Mouse (Mus musculus): ENCODE results near the gene B2m. TPM values are rescaled to one million over a fixed set of nuclear protein-coding genes. Genes with fewer than 3 reads are reported as not detected.
A peak's percentile ranks its signal among the peaks of the same experiment; 100 is the strongest.

B2m gene
- polyA plus RNA-seq, 1 experiment from 2014 or later = 426 TPM

DNA sequence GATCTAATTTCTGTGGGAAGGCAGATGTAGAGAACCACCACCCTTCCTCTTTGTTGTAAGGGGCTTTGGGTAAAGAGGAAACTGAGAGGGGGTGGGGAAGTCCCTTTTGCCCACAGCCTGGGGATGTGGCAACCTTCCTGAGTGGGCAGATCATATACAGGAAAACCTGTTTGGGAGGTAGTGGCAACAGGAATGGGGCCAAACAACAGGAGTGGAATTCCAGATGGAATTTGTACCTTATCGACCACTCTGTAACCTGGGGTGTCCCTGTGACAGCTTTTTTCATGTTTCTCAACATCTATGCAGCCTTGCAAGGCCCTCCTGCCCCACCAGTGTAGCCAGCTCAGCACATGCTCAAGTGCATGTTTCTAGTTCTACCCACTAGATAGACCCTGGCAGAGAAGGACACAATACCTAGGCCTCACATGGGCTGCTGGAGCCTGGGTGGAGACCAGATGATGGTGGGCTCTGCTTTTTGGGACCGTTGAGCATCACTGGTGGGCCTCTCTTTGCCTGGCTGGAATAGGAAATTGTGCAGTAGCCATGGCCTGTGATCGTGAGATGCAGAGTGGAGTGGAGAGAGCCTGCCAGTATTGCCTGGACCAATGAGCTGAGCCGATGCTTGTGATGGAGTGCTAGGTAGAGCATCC, 8.7 kb downstream of the B2m start:
- Histone ChIP-seq H3K9ac (ENCODE audit: low read depth, low read length) (no peak overlapping the region), H3K27me3 (ENCODE audit: control insufficient read depth, insufficient read depth, low read depth, low read length) (no peaks in the 10 kb centered on the region), H3K4me2 (ENCODE audit: low read depth, low read length) (no peak overlapping the region), H3K4me1 (ENCODE audit: control insufficient read depth, low read depth, low read length) (peaks cover 14% of the 10 kb centered on the region), H3K9me3 (replicated peaks; ENCODE audit: control insufficient read depth, low read length) (no peaks in the 10 kb centered on the region), H3K27ac (ENCODE audit: low read length) (peak overlapping the region; percentile 73), H3K4me3 (ENCODE audit: low read depth, low read length) (no peak overlapping the region), H3K36me3 (ENCODE audit: control insufficient read depth, insufficient read depth) (peaks cover 13% of the 10 kb centered on the region)
- ATAC-seq (ENCODE audit: low read depth) = peak; percentile 78
- WGBS (ENCODE audit: insufficient replicate concordance) = 51% methylated on average over 4 of the region's 4 CpGs

DNA sequence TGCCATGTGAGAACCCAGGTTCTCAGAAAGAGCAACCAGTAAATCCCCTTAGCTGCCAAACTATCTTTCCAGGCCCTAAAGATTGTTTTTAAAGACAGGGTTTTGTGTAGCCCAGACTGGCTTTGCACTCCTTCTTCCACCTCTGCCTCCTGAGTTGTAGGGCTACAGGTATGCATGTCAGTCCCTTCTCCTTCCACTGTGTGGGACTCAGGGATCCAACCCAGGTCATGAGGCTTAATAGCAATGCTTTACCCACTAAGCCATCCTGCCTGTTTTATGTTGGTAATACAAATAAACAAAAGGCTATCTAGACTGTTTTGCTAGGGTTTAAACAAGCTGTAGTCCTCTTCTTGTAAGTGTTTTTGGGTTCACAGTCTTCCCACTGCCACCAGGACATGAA, 10.1 kb downstream of the B2m start:
- H3K9me3 ChIP-seq (replicated peaks; ENCODE audit: control insufficient read depth, low read length) = no peaks in the 10 kb centered on the region
- peaks cover 6% of the 10 kb centered on the region; the same call in 1 of the 2 replicates for H3K36me3 ChIP-seq (ENCODE audit: control insufficient read depth, insufficient read depth)
- H3K27ac ChIP-seq (ENCODE audit: low read length) = no peak overlapping the region
- peaks cover 14% of the 10 kb centered on the region for H3K4me1 ChIP-seq (ENCODE audit: control insufficient read depth, low read depth, low read length)
- no peak overlapping the region for H3K4me3 ChIP-seq (ENCODE audit: low read depth, low read length)
- no peak overlapping the region for H3K4me2 ChIP-seq (ENCODE audit: low read depth, low read length)
- no peaks in the 10 kb centered on the region for H3K27me3 ChIP-seq (ENCODE audit: control insufficient read depth, insufficient read depth, low read depth, low read length)
- no peak overlapping the region for H3K9ac ChIP-seq (ENCODE audit: low read depth, low read length)
- no peak for ATAC-seq (ENCODE audit: low read depth)

DNA sequence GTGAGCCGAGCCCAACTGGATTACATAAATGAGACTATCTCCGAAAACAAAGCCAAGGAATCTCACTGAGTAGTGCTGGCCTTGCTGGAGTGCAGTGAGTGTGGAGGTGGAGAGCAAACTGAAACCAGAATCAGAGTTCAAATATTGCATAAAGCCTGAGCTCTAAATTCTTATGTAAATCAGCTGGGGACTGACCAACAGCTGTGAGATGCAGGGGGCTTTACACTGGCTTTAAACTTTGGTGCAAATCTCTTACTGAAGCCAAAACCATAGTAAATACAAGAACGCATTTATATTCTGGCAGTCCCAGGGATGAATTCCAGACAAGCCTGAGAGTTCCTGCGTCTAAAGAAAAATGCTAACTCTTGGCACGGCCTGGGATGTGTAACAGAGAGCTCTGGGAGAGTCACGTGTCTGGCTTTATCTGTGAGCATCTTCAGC, 10.9 kb downstream of the B2m start:
- no peak overlapping the region for H3K9ac ChIP-seq (ENCODE audit: low read depth, low read length)
- no peaks in the 10 kb centered on the region for H3K9me3 ChIP-seq (replicated peaks; ENCODE audit: control insufficient read depth, low read length)
- peaks cover 14% of the 10 kb centered on the region for H3K4me1 ChIP-seq (ENCODE audit: control insufficient read depth, low read depth, low read length)
- H3K27me3 ChIP-seq (ENCODE audit: control insufficient read depth, insufficient read depth, low read depth, low read length) = no peaks in the 10 kb centered on the region
- no peak overlapping the region for H3K4me3 ChIP-seq (ENCODE audit: low read depth, low read length)
- WGBS (ENCODE audit: insufficient replicate concordance) = 56% methylated on average over 6 of the region's 6 CpGs
- ATAC-seq (ENCODE audit: low read depth) = 0 out of 2 replicates have a peak, but pooled peaks have one; percentile 18
- no peak overlapping the region for H3K4me2 ChIP-seq (ENCODE audit: low read depth, low read length)
- peaks cover 3% of the 10 kb centered on the region; the same call in 1 of the 2 replicates for H3K36me3 ChIP-seq (ENCODE audit: control insufficient read depth, insufficient read depth)
- peak overlapping the region; percentile 32; the same call in 1 of the 2 replicates for H3K27ac ChIP-seq (ENCODE audit: low read length)

DNA sequence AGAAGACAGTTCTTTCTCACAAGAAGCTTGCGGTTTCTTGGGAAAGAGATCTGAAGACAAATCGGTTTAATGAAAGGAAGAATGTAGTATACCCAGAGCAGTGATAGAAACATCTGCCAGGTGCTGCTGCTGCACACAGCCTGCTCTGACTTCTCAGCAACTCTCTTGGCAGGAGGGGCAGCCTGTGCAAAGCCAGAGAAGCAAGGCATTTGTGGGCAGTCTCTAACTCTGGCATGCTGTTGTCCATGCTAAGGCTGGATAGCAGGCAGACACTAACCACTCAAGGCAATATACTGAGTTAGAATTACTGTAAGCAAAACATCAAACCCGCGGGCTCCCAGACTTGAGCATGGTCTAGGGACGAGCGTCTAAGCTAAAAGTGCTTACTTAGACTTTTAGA, 12.2 kb downstream of the B2m start:
- Histone ChIP-seq H3K27ac (ENCODE audit: low read length) (no peak overlapping the region), H3K4me1 (ENCODE audit: control insufficient read depth, low read depth, low read length) (peaks cover 14% of the 10 kb centered on the region), H3K27me3 (ENCODE audit: control insufficient read depth, insufficient read depth, low read depth, low read length) (no peaks in the 10 kb centered on the region), H3K36me3 (ENCODE audit: control insufficient read depth, insufficient read depth) (no peaks in the 10 kb centered on the region), H3K9ac (ENCODE audit: low read depth, low read length) (no peak overlapping the region), H3K4me2 (ENCODE audit: low read depth, low read length) (no peak overlapping the region), H3K4me3 (ENCODE audit: low read depth, low read length) (no peak overlapping the region), H3K9me3 (replicated peaks; ENCODE audit: control insufficient read depth, low read length) (no peaks in the 10 kb centered on the region)
- 72% methylated on average over 6 of the region's 6 CpGs for WGBS (ENCODE audit: insufficient replicate concordance)
- no peak for ATAC-seq (ENCODE audit: low read depth)

DNA sequence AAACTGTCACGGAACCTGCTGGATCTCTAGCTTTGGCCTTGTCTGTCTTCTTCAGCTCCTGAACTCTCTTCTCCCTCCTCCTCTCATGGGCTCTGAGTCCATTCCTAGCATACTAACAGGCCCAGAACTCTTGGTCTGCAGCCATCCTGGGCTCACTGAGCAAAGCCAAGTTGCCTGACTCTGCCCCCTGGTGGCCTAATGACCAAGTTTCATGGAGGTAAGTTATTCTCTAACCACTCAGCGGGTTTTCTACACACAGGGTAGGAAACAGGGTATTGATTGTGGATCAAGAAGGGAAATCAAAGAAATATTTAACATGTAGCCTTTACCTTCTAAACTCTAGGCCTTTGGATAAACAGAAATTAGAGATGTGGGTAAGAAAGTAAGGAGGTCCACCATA, 13.2 kb downstream of the B2m start, which contains the start of gene Trim69:
Gene Trim69, plus strand, starts transcription at position 21 of the 400 bp plus-strand sequence.
- Histone ChIP-seq H3K4me2 (ENCODE audit: low read depth, low read length) (no peak within 1 kb of the TSS), H3K27ac (ENCODE audit: low read length) (no peak within 1 kb of the TSS), H3K27me3 (ENCODE audit: control insufficient read depth, insufficient read depth, low read depth, low read length) (no peaks in the 10 kb centered on the region), H3K36me3 (ENCODE audit: control insufficient read depth, insufficient read depth) (no peaks in the 10 kb centered on the region), H3K4me1 (ENCODE audit: control insufficient read depth, low read depth, low read length) (peaks cover 5% of the 10 kb centered on the region), H3K4me3 (ENCODE audit: low read depth, low read length) (no peak within 1 kb of the TSS), H3K9me3 (replicated peaks; ENCODE audit: control insufficient read depth, low read length) (no peaks in the 10 kb centered on the region), H3K9ac (ENCODE audit: low read depth, low read length) (no peak within 1 kb of the TSS)
- 37% methylated on average over 2 of the region's 2 CpGs for WGBS (ENCODE audit: insufficient replicate concordance)
- peak; percentile 28; the same call in 1 of the 2 replicates for ATAC-seq (ENCODE audit: low read depth)

DNA sequence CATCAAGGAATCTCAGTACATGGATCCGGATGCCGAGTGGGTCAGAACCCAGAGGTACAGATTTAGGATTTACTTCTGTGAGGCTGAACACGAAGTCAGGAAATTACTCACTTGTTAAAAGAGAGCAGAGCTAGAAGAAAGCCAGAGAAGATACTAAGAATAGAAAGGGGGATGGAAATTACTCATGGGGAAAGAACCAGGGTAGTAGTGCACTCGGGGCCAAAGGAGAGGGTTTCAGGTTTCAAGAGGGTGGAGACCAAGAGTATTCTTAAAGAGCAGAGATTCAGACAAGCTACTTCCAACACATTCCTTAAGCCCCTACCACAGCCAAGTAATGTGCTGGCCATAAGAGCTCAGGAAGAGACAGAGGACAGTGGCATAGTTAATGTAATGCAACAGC, 14.1 kb downstream of the B2m start:
- no peaks in the 10 kb centered on the region for H3K36me3 ChIP-seq (ENCODE audit: control insufficient read depth, insufficient read depth)
- H3K4me2 ChIP-seq (ENCODE audit: low read depth, low read length) = no peak overlapping the region
- 26% methylated on average over 4 of the region's 4 CpGs for WGBS (ENCODE audit: insufficient replicate concordance)
- H3K4me3 ChIP-seq (ENCODE audit: low read depth, low read length) = no peak overlapping the region
- H3K4me1 ChIP-seq (ENCODE audit: control insufficient read depth, low read depth, low read length) = peaks cover 1% of the 10 kb centered on the region
- H3K9me3 ChIP-seq (replicated peaks; ENCODE audit: control insufficient read depth, low read length) = no peaks in the 10 kb centered on the region
- no peak for ATAC-seq (ENCODE audit: low read depth)
- H3K27ac ChIP-seq (ENCODE audit: low read length) = no peak overlapping the region
- H3K27me3 ChIP-seq (ENCODE audit: control insufficient read depth, insufficient read depth, low read depth, low read length) = no peaks in the 10 kb centered on the region
- no peak overlapping the region for H3K9ac ChIP-seq (ENCODE audit: low read depth, low read length)

DNA sequence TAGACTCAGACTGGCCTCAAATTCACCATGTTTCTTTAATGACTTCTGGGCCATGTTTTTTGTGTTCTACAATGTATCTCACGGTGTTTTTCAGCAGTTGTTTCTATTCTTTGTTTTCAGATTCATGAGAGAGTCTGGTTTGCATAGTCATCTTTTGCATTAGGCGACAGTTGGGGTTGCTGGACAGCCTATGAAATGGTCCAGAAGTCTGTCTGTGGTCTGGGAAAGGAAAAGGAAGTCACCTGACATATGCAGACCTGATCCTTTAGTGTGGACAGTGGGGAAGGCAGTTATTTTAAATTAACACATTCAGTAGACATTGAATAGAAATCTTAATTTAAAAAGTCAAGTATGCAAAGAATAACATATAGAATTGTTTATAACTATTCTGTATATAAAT, 15.0 kb downstream of the B2m start:
- Histone ChIP-seq H3K27me3 (ENCODE audit: control insufficient read depth, insufficient read depth, low read depth, low read length) (no peaks in the 10 kb centered on the region), H3K4me1 (ENCODE audit: control insufficient read depth, low read depth, low read length) (no peaks in the 10 kb centered on the region), H3K27ac (ENCODE audit: low read length) (no peak overlapping the region), H3K4me3 (ENCODE audit: low read depth, low read length) (no peak overlapping the region), H3K9ac (ENCODE audit: low read depth, low read length) (no peak overlapping the region), H3K9me3 (replicated peaks; ENCODE audit: control insufficient read depth, low read length) (no peaks in the 10 kb centered on the region), H3K36me3 (ENCODE audit: control insufficient read depth, insufficient read depth) (no peaks in the 10 kb centered on the region), H3K4me2 (ENCODE audit: low read depth, low read length) (no peak overlapping the region)
- 37% methylated on average over 2 of the region's 2 CpGs for WGBS (ENCODE audit: insufficient replicate concordance)
- no peak for ATAC-seq (ENCODE audit: low read depth)

DNA sequence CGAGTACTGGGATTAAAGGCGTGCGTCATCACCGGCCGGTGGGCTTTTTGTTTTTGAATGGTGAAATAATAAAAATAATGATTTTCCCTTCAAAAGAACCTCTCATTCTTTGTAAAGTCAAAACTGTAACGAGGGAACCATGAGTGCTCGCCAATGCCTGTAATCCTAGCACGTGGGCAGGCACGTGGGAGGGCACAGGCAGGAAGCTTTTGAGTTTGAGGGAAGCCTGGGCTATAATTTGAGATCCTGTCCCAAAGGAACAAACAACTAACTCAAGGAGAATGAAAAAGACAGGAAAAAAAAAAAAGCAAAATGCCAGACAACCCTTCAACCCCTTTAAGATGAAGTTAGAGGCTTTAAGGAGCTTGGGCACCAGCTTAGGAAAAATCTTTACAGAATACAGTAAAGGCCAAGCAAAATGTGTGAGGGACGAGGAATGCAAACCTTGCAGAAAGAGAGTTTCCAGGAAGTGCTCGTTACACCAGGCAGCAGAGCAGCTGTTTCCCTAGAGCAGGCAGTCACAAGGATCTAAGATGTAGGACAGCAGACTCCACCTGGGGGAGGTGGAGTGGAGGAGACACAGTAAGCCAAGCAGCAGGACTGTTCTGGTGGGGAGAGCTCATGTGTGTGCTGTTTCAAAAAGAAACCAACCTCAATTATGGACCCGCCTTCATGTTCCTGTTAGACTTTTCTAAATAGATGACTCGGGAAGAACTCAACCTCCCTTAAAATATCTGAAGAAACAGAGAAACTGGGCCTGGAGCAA, 16.1 kb downstream of the B2m start:
- Histone ChIP-seq H3K9ac (ENCODE audit: low read depth, low read length) (no peak overlapping the region), H3K36me3 (ENCODE audit: control insufficient read depth, insufficient read depth) (no peaks in the 10 kb centered on the region), H3K4me1 (ENCODE audit: control insufficient read depth, low read depth, low read length) (no peaks in the 10 kb centered on the region), H3K4me3 (ENCODE audit: low read depth, low read length) (no peak overlapping the region), H3K9me3 (replicated peaks; ENCODE audit: control insufficient read depth, low read length) (no peaks in the 10 kb centered on the region), H3K27me3 (ENCODE audit: control insufficient read depth, insufficient read depth, low read depth, low read length) (no peaks in the 10 kb centered on the region), H3K27ac (ENCODE audit: low read length) (no peak overlapping the region), H3K4me2 (ENCODE audit: low read depth, low read length) (no peak overlapping the region)
- 62% methylated on average over 13 of the region's 13 CpGs for whole genome bisulfite sequencing (ENCODE audit: insufficient replicate concordance)
- ATAC-seq (ENCODE audit: low read depth) = no peak

DNA sequence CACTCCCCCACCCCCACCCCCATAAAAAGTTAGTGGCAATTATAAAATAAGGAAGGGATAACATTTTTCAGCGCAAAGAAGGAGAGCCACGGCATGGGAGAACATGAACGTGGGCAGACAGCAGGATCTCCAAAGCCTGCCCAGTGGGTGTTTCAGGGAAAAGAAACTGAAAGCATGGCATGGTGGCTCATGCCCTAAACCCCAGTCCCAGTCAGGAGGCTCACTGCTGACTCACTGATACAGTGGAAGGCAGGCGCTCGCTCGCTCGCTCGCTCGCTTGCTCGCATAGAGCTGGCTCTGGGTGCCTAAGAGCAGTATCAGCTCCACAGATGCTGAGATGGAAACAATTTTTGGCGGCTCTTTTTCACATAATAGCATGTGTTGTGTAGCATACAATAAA, 16.8 kb downstream of the B2m start:
- Histone ChIP-seq H3K9ac (ENCODE audit: low read depth, low read length) (no peak overlapping the region), H3K4me3 (ENCODE audit: low read depth, low read length) (no peak overlapping the region), H3K4me1 (ENCODE audit: control insufficient read depth, low read depth, low read length) (no peaks in the 10 kb centered on the region), H3K9me3 (replicated peaks; ENCODE audit: control insufficient read depth, low read length) (no peaks in the 10 kb centered on the region), H3K27me3 (ENCODE audit: control insufficient read depth, insufficient read depth, low read depth, low read length) (no peaks in the 10 kb centered on the region), H3K36me3 (ENCODE audit: control insufficient read depth, insufficient read depth) (no peaks in the 10 kb centered on the region), H3K27ac (ENCODE audit: low read length) (no peak overlapping the region), H3K4me2 (ENCODE audit: low read depth, low read length) (no peak overlapping the region)
- ATAC-seq (ENCODE audit: low read depth) = peak; percentile 37; the same call in 1 of the 2 replicates
- 70% methylated on average over 11 of the region's 11 CpGs for WGBS (ENCODE audit: insufficient replicate concordance)

Data from liver, embryonic 16.5 days (tissue).